Mouse (Mus musculus) limb, embryonic 14.5 days (tissue): ENCODE measurements around the gene Smg1. TPM values are rescaled to one million over a fixed set of nuclear protein-coding genes. Genes with fewer than 3 reads are reported as not detected.

ENCODE experiments used
- ATAC-seq: fragments of 200-750 bp; cut with Nextera tagmentation; 2 replicates; pipeline ENCODE4 v1.8.0; 2017; ENCODE audit warnings: low read depth, moderate number of reproducible peaks, moderate TSS enrichment; ENCODE audit not compliant: low FRiP score
- DNase-seq: peaks from one replicate; pipeline ENCODE4 v3.0.0-alpha.2; 2015; ENCODE audit warnings: low spot score
- H3K27ac ChIP-seq: fragments of 300-500 bp; sonication (generic); replicated peaks from 2 replicates; pipeline ENCODE4 v1.5.1; 2014; ENCODE audit warnings: low read depth, mild to moderate bottlenecking, low read length, moderate library complexity, mixed read lengths
- H3K27me3 ChIP-seq: fragments of 300-500 bp; sonication (generic); 2 replicates; pipeline ENCODE4 v1.6.1; 2014; ENCODE audit warnings: low read length, mixed read lengths; ENCODE audit not compliant: control insufficient read depth, insufficient read depth
- H3K36me3 ChIP-seq: fragments of 300-500 bp; sonication (generic); 2 replicates; pipeline ENCODE4 v1.6.1; 2014; ENCODE audit warnings: mild to moderate bottlenecking, low read length, moderate library complexity, mixed read lengths; ENCODE audit not compliant: control insufficient read depth, insufficient read depth
- H3K4me1 ChIP-seq: fragments of 300-500 bp; sonication (generic); 2 replicates; pipeline ENCODE4 v1.6.1; 2014; ENCODE audit warnings: antibody characterized with exemption, low read length, mixed read lengths; ENCODE audit not compliant: control insufficient read depth, insufficient read depth
- H3K4me2 ChIP-seq: fragments of 300-500 bp; sonication (generic); replicated peaks from 2 replicates; pipeline ENCODE4 v1.6.1; 2014; ENCODE audit warnings: low read depth, mild to moderate bottlenecking, low read length, moderate library complexity; ENCODE audit not compliant: severe bottlenecking
- H3K4me3 ChIP-seq: fragments of 300-500 bp; sonication (generic); replicated peaks from 2 replicates; pipeline ENCODE4 v1.5.1; 2014; ENCODE audit warnings: low read length
- H3K9ac ChIP-seq: fragments of 300-500 bp; sonication (generic); 2 replicates; pipeline ENCODE4 v1.6.1; 2014; ENCODE audit warnings: mild to moderate bottlenecking, low read depth, low read length, moderate library complexity; ENCODE audit not compliant: severe bottlenecking
- H3K9me3 ChIP-seq: fragments of 300-500 bp; sonication (generic); 2 replicates; pipeline ENCODE4 v1.6.1; 2016; ENCODE audit warnings: low read length; ENCODE audit not compliant: control insufficient read depth
- POLR2A ChIP-seq: fragments of 200-500 bp; IDR thresholded peaks from 2 replicates; pipeline ENCODE4 v1.8.0; 2012; ENCODE audit warnings: inconsistent platforms, mild to moderate bottlenecking, moderate library complexity, borderline replicate concordance; ENCODE audit not compliant: insufficient read depth, insufficient read length; ENCODE audit errors: extremely low read depth
- WGBS: fragments of 180-500 bp; shearing (Covaris S2); extraction: QIAGEN DNeasy Blood & Tissue Kit; methylation state at CpG from one replicate; pipeline ENCODE4 v1.1.7; 2014; 5-methylcytosine and 5-hydroxymethylcytosine counted together
- polyA plus RNA-seq, 2 experiments: library from polyadenylated mRNA; depleted of rRNA in 1 of 2; stranded (reverse) in 1 of 2; unstranded in 1 of 2; fragments of >200 nt; fragmentation: Nextera tagmentation in 1 of 2; extraction: Ambion mirVana in 1 of 2; gene quantifications; 2 replicates each; pipeline versions ENCODE4 v1.2.1 to v1.2.3; 2012 to 2014

Smg1 gene
- polyA plus RNA-seq, 2 experiments = 21.6 to 42.8 TPM

GRCm38 (mm10) chr7:118276684-118277334 lies 33.3 kb upstream of the Smg1 start:
- 81% methylated on average over 15 of the region's 15 CpGs for WGBS
- H3K4me2 ChIP-seq = no peak overlapping the region

GRCm38 (mm10) chr7:118275265-118275664 lies 31.8 kb upstream of the Smg1 start:
- H3K4me3 ChIP-seq = no peak overlapping the region
- H3K27me3 ChIP-seq = no peaks in the 10 kb centered on the region
- no peak for TF ChIP-seq POLR2A
- H3K4me2 ChIP-seq = no peak overlapping the region
- no peak overlapping the region for H3K27ac ChIP-seq
- 82% methylated on average over 6 of the region's 6 CpGs for WGBS
- DNase-seq = no peak
- H3K36me3 ChIP-seq = no peaks in the 10 kb centered on the region
- H3K9ac ChIP-seq = no peak overlapping the region
- H3K4me1 ChIP-seq = 0 out of 2 replicates have a peak, but pooled peaks cover 4% of the 10 kb centered on the region
- H3K9me3 ChIP-seq = no peaks in the 10 kb centered on the region
- ATAC-seq = no peak

More at GRCm38 (mm10) chr7:118276684-118277334, 33.3 kb upstream of the Smg1 start:
- 0 out of 2 replicates have a peak, but pooled peaks cover 4% of the 10 kb centered on the region for H3K4me1 ChIP-seq
- no peaks in the 10 kb centered on the region for H3K9me3 ChIP-seq
- no peak overlapping the region for H3K9ac ChIP-seq
- no peak for ATAC-seq
- no peak overlapping the region for H3K27ac ChIP-seq
- no peaks in the 10 kb centered on the region for H3K27me3 ChIP-seq
- TF ChIP-seq POLR2A = no peak
- no peak for DNase-seq
- H3K4me3 ChIP-seq = no peak overlapping the region
- H3K36me3 ChIP-seq = no peaks in the 10 kb centered on the region

GRCm38 (mm10) chr7:118274851-118275250 lies 31.4 kb upstream of the Smg1 start:
- TF ChIP-seq POLR2A = no peak
- DNase-seq (no peak), ATAC-seq (no peak)
- H3K9me3 ChIP-seq = no peaks in the 10 kb centered on the region
- H3K9ac ChIP-seq = no peak overlapping the region
- 0 out of 2 replicates have a peak, but pooled peaks cover 4% of the 10 kb centered on the region for H3K4me1 ChIP-seq
- H3K36me3 ChIP-seq = no peaks in the 10 kb centered on the region
- WGBS = 92% methylated on average over 5 of the region's 5 CpGs
- H3K27ac ChIP-seq = no peak overlapping the region
- no peak overlapping the region for H3K4me3 ChIP-seq
- no peak overlapping the region for H3K4me2 ChIP-seq
- H3K27me3 ChIP-seq = no peaks in the 10 kb centered on the region

GRCm38 (mm10) chr7:118274169-118274568 lies 30.7 kb upstream of the Smg1 start:
- Histone ChIP-seq H3K4me2 (no peak overlapping the region), H3K9ac (no peak overlapping the region), H3K27me3 (no peaks in the 10 kb centered on the region), H3K4me1 (0 out of 2 replicates have a peak, but pooled peaks cover 4% of the 10 kb centered on the region), H3K9me3 (no peaks in the 10 kb centered on the region), H3K4me3 (no peak overlapping the region), H3K27ac (no peak overlapping the region), H3K36me3 (no peaks in the 10 kb centered on the region)
- DNase-seq = no peak
- ATAC-seq = no peak
- WGBS = 92% methylated on average over 7 of the region's 7 CpGs
- TF ChIP-seq POLR2A = no peak

GRCm38 (mm10) chr7:118266099-118266498 lies 22.6 kb upstream of the Smg1 start:
- Histone ChIP-seq H3K27me3 (no peaks in the 10 kb centered on the region), H3K9ac (no peak overlapping the region), H3K4me3 (no peak overlapping the region), H3K27ac (no peak overlapping the region), H3K4me1 (no peaks in the 10 kb centered on the region), H3K9me3 (no peaks in the 10 kb centered on the region), H3K36me3 (no peaks in the 10 kb centered on the region), H3K4me2 (no peak overlapping the region)
- 96% methylated on average over 6 of the region's 6 CpGs for WGBS
- no peak for ATAC-seq
- no peak for DNase-seq
- no peak for TF ChIP-seq POLR2A

- TF ChIP-seq POLR2A = no peak
- Histone ChIP-seq H3K27ac (no peak overlapping the region), H3K4me3 (no peak overlapping the region), H3K4me2 (no peak overlapping the region), H3K9me3 (no peaks in the 10 kb centered on the region), H3K36me3 (no peaks in the 10 kb centered on the region), H3K4me1 (no peaks in the 10 kb centered on the region), H3K27me3 (no peaks in the 10 kb centered on the region), H3K9ac (no peak overlapping the region)
- DNase-seq (no peak), ATAC-seq (no peak)
- WGBS = 60% methylated on average over 1 of the region's 1 CpGs
Observed at GRCm38 (mm10) chr7:118263606-118264005, 20.1 kb upstream of the Smg1 start.
